Mouse (Mus musculus) lung, postnatal 10 days (tissue): ENCODE data around the gene Tnnt3.

Experiments
- DNase-seq: peaks from one replicate; pipeline ENCODE4 v3.0.0; 2021

The Tnnt3 gene

DNA sequence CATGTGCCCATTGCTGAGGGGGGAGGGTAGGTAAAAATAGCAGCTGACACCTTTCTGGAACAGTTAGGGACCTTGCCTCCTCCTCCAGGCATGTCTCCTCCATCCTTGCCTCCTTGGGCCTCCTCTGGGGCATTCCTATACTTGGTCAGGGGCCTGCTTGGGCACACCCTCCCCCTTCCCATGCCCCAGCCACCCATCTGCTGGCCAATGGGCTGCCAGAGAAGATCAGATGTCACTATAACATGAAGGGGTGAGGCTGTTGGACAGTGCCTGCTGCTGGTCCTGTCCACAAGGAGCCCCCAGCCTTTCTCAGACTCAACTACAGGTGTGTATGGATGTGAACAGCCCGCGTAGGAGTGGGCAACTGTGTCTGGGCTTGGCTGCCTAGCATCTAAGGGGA, at the start of gene Tnnt3:
Tnnt3 (plus strand) TSS at position 262 of the 400 bp plus-strand sequence.
- DNase-seq = no peak

DNA sequence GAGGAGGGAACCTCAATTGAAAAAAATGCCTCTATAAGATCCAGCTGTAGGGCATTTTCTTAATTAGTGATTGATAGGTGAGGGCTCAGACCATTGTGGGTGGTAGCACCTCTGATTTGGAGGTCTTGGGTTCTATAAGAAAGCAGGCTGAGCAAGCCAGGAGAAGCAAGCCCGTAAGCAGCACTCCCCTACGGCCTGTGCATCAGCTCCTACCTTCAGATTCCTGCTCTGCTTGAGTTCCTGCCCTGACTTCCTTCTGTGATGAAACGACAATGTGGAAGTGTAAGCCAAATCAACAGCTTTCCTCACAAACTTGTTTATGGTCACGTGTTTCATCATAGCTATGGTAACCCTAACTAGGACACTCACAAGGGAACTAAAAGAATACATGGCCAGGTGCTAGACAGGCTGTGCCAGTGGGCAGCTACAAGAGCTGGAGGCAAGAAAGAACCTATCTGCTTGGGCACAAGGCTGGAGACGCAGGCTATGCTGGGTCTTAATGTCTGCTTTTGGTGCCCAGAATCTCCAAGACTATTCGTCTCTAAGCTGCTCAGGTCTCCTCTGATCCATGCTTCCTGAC, 49.5 kb upstream of the Tnnt3 start:
- no peak for DNase-seq

DNA sequence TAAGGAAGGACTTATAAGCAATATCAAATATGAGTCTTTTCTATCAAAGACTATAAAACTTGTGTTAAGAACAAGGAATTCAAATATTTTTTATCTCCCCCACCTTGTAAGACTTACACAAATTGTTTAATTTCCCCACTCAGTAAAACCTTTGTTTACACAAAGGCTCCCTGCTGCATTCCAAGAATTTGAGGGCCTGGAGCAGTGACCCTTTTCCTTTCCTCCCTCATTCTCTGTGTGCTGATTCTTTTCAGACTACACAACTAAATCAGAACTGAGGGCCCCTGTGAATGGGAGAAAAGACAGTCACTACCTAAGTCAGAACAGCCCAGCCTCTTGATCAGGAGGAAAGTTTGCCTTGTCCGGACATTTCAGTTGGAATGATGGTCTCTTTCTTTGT, 43.9 kb upstream of the Tnnt3 start:
- no peak for DNase-seq

DNA sequence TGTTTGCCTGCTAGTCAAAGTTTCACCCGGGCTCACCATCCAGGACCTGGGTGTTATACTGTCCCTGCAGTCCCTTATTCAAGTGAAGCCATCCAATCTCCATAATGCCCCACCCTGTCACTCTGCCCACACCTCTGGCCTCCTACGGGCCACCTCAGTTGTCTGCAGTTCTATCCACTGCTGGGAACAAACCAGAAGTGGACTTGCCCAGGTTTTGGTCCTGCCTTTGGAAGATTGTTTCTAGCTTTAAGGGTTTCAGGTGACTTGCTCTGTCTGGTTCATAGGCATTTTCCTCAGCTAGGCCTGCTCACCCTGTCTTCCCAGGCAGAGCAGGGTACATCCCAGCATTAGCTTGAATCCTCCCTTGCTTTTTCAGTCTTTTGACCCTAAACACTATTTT, 43.4 kb upstream of the Tnnt3 start:
- DNase-seq = no peak

- DNase-seq = no peak
Measured at GRCm38 (mm10) chr7:142456806-142457205, 41.8 kb upstream of the Tnnt3 start.

GRCm38 (mm10) chr7:142457227-142457811, 41.3 kb upstream of the Tnnt3 start:
- peak; percentile 82 for DNase-seq

GRCm38 (mm10) chr7:142458026-142458425, 40.6 kb upstream of the Tnnt3 start:
- peak; percentile 62 for DNase-seq

DNA sequence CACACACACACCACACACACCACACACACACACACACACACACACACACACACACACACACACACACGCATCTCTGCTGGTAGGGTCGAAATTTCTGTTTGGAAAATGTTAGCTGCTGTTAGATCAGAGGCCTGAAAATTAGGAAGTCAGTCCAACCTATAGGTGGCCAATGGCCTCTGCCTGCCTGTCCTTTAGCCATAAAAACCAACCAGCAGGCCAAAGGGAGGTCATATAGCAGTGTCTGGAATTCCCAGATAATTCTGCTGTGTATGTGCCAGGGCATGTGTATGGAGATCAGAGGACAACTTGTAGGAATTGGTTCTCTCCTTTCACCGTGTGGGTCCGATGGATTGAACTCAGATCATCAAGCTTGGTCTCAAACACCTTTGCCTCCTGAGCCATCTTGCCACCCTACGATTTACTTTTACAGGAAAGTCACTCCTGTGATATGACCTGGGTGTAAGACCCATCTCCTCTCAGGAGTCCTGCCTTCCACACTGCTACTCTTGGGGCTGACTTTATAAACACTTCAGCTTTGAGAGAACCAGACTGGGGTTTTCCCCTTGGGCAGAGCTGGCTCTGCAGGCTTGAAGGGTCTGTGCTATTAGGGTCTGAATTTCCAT, 39.8 kb upstream of the Tnnt3 start:
- DNase-seq = peak; percentile 2

DNA sequence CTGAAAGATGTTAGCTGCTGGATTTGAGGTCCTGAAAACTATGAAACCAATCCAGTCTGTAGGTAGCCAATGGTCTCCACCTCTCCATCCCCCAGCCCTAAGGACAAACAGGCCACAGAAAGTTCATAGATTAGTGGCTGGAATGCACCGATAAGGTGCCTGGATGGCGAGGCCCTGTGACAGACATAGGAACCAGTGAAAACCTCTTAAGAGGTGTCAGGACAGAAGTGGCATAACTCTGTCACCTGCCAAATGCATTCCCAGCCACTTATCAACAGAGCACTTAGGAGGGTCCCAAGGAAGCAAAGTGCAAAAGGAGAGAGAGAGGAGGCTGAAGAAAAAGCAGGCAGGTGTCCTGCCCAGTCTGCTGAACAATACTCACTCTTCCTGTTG, 39.3 kb upstream of the Tnnt3 start:
- no peak for DNase-seq

DNA sequence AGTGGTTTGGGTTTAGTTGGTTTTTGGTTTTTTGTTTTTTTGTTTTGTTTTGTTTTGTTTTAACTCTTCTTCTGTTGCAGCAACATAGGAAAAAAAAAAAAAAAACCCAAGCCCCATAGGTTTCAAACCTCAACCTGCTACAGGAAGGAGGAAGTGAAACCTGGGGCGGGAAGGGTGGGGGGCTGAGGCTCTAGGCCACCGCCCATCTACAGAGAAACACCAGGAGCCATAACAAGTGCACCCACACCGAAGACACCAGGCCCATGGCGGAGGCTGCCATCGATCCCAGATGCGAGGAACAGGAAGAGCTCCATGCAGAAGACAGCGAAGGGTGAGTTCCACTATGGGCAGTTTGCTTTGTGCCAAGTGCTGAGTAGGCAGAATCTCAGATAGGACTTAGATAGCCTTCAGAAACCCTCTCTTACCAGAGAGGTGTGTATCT, 38.0 kb upstream of the Tnnt3 start, which contains the start of gene Lsp1:
Lsp1 (plus strand) TSS at position 174 of the 442 bp plus-strand sequence.
- DNase-seq = no peak

GRCm38 (mm10) chr7:142461446-142461845, 37.2 kb upstream of the Tnnt3 start:
- DNase-seq = no peak

GRCm38 (mm10) chr7:142462190-142462589, 36.4 kb upstream of the Tnnt3 start:
- no peak for DNase-seq

DNA sequence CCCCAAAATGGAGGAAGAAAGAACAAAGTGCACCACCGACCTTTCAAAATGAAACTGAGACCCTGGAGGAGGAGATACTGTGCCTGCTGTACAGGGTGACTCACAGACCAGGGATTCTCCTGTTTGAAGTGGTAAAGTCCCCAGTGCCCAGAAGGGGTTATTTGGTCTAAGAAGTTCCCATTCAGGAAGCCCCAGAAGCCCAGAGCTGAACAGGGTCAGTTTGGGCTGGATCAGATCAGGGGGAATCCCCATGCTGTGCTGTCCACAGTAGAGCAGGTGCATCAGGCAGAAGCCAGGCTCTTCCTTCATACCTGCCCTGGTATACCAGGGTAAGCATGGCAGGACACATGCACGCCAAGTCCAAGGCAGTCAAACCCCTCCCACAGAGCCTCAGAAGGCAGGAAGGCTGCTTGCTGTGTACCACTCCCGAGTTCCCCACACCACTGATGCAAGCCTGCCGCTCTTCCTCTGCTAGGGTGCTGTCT, 36.0 kb upstream of the Tnnt3 start:
- DNase-seq = no peak

GRCm38 (mm10) chr7:142470171-142470691, 28.4 kb upstream of the Tnnt3 start:
- peak; percentile 66 for DNase-seq

- DNase-seq = peak; percentile 87
Measured at GRCm38 (mm10) chr7:142470808-142471413, 27.7 kb upstream of the Tnnt3 start.

GRCm38 (mm10) chr7:142471414-142471861, 27.2 kb upstream of the Tnnt3 start:
- DNase-seq = no peak

GRCm38 (mm10) chr7:142471884-142472570, 26.6 kb upstream of the Tnnt3 start:
- no peak for DNase-seq

DNA sequence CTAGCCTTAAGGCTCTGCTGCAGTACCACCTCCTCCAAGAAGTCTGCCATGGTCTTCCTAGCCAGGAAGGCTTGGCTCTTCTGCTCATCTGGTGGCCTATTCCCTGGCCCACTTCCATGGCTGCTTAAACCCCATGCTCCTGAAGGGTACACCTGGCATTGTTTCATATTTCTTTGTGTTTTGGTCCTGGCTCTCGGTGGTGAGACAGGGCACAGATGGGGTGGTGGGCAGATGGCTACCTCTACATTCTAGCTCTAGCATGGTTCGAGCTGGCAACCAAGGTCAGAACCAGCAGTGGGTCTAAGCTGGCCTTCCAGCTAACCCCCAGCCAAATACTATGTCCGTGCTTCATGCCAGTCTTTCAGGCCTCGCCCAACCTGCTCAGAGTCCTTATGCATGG, 25.7 kb upstream of the Tnnt3 start:
- DNase-seq = no peak

- no peak for DNase-seq
Measured at GRCm38 (mm10) chr7:142473476-142473875, 25.2 kb upstream of the Tnnt3 start.

GRCm38 (mm10) chr7:142474799-142475198, 23.8 kb upstream of the Tnnt3 start:
- DNase-seq = peak; percentile 86

DNA sequence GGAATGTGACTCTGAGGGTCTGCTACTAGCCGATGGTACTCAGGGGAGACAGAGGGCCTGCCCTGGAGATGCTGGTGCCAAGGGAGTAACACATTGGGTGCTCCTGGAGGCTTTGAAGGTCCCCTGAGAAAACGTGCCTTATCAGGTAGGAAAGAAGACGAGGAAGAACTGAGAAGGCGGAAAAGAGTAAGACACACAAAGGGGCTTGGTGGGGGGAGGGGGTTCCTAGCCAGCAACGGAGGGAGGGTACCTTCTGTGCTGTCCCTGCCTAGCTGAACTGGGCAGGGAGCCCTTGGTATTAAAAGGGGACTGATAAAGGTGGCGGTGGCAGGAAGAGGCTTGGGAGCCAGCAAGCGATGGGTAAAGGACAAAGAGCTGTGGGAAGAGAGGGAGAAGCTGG, 23.0 kb upstream of the Tnnt3 start:
- DNase-seq = no peak

GRCm38 (mm10) chr7:142476271-142476670, 22.4 kb upstream of the Tnnt3 start:
- no peak for DNase-seq
